Mouse (Mus musculus): ENCODE measurements around the gene Wee2.

The Wee2 gene

DNA sequence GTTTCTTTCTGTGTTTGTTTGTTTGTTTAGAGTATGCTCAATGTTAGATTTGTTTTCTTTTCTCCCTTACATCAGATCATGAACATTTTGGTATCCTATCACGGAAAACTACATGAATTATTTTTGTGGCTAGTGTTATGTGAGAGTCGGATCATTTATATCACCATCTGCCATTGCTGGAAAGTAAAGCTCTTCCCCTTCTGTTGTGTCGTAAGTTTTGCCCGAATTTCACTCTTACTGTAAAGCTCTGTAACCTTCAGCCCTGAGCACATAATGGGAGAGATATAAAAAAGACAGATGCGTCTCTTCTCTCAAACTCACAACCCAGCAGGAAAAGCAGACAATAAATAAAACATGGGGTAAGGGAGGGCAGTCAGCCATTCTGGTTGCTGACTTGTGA is at the start of gene Wee2:
Gene Wee2, plus strand, starts transcription at position 153 of the 400 bp plus-strand sequence.
- DNase-seq (ENCODE audit: low read depth, low spot score), result no peak

DNA sequence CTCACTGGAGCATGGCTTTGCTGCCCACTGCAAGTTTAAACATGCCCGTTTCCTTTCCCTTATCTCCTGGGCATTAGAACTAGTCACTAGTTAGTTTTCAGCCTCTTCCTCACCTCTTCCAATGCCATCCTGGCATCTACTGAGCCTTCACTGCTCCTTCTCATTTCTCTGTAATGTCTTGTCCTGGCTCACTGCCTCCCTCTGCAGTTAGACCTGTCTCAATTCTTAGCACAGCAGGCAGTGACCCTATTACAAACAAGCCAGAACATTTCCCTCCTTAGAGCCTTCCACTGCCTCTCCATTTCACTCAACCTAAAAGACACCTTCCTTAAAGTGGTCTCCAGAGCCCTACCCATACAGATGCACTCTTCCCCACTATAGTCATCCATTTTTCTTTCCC is 47.9 kb upstream of the Wee2 start:
- no peak for DNase-seq (ENCODE audit: low read depth, low spot score)

- DNase-seq (ENCODE audit: low read depth, low spot score), result peak; percentile 4
Measured at GRCm38 (mm10) chr6:40393213-40393612, 45.7 kb upstream of the Wee2 start.

GRCm38 (mm10) chr6:40402031-40402430 is 36.9 kb upstream of the Wee2 start:
- DNase-seq (ENCODE audit: low read depth, low spot score), result no peak

DNA sequence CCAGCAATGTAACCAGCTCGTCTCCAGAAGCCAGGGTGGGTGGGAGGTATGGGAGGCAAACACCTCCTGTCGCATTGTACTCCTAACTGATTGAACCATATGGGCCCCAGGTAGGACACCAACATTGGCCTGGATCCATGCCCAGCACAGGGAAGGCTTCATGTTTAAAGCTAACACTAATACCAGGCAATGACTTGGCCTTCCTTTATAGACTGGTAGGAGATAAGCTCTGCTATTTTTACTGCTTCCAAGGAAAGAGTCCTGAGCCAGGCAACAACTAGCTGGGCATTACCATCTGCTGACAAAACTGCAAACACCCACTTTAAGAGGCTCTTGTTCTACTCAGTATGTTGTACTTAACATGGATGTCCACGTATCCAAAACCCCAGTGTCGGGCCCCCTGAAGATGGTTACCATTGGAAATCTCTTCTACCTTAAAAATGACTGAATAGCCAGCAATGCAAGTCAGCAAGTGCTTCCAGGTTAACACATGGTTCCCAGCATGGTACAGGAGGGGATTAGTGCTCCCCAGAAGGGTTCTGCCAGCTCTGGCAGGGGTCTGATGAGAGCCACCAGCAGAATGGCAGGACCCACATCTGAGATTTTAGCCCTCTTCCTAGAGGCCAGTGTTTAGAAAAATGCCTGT is 35.1 kb upstream of the Wee2 start:
- DNase-seq (ENCODE audit: low read depth, low spot score), result no peak

DNA sequence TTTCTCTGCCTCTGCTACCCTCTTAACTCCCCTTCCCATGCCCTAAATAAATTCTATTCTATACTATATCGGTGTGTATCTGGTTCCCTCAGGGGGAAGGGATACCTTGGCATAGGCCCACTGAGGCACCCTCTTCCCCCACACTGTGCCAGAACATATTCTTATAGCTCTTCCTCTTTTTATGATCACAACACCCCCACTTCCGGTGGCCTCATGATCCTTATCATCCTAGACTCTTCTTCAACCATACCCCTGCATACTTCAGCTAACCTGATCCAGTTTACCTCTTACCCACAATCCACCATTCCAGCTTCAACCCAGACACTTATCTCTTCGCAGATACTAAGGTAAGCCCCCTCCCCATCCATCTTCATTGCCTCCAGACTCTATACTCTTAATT is 27.8 kb upstream of the Wee2 start:
- no peak for DNase-seq (ENCODE audit: low read depth, low spot score)

- no peak for DNase-seq (ENCODE audit: low read depth, low spot score)
Measured at GRCm38 (mm10) chr6:40413046-40413445, 25.8 kb upstream of the Wee2 start.

DNA sequence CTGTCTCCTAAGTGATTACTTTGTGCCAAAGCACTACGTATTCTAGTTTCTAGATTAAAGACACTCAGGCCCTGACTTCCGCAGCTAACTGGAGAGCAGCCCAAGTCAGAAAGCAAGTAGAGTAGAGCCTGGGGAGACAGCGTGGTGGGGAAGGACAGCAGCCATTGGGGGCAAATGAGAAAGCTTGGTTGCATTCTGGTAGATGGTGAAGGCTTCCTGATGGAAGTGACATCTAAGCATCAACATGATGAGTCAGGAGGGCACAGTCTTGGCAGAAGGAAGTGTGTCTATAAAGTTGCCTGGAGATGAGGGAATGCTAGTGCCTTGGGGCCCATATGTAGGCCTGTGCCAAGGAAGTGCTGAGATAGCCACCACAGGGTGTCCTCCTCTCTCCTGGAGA is 25.3 kb upstream of the Wee2 start:
- no peak for DNase-seq (ENCODE audit: low read depth, low spot score)

- DNase-seq (ENCODE audit: low read depth, low spot score), result no peak
Measured at GRCm38 (mm10) chr6:40415799-40416198, 23.1 kb upstream of the Wee2 start.

DNA sequence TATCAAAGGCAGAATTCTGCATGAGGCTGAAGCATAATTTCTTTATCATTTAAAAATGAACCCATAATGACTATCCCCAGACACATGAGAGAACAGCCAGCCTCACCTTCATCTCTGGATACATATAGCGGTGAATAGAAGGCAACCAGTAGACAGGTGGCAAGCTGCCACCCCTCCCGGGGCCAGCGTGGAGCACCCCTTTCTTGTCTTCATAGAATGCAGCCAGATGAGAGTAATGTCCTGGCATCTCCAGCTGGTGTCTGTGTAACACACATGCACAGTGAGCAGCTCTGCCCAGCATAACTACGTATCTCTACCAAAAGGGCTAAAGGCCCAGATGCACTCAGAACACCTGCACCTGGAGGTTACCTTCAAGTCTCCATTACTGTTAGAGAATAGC is 20.5 kb upstream of the Wee2 start:
- DNase-seq (ENCODE audit: low read depth, low spot score), result no peak

DNA sequence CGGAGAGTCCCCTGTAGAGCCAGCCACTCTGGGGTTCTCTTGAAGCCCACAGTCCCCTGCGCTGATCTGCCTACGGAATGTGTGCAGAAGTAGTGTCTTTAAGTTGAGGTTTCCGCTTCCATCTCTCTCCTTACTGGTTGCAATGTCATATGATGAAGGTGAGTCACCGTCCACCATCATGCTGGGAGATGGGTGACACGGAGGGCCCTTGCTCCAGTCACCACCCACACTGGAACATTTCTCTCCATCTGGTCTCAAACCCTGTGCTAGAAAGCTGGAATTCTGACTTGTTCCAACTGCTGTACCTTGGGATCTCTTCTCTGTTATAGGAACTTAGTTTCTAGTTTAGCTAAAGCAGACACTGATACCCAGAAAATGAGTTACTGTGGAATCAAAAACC is 17.8 kb upstream of the Wee2 start:
- no peak for DNase-seq (ENCODE audit: low read depth, low spot score)

DNA sequence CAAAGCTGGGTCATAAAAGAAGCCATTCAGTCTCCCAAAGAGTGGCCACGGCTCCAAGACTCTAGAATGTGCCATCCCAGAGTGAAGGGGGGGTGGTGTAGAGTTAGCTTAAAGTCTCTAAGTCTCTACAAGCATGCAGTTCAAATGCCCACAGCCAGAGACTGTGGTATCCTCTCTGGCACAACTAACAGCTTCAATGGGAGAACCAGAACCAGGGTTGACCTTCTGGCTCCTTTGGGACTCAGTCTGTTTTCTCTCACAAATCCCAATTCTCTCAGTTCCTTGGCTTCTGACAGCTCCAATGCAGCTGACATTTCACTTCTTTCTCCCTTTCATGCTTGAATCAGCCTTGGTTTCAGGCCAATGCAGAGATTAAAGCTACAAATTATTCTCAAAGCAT is 15.9 kb upstream of the Wee2 start:
- no peak for DNase-seq (ENCODE audit: low read depth, low spot score)

- DNase-seq (ENCODE audit: low read depth, low spot score), result no peak
Measured at GRCm38 (mm10) chr6:40423774-40424173, 15.1 kb upstream of the Wee2 start.

DNA sequence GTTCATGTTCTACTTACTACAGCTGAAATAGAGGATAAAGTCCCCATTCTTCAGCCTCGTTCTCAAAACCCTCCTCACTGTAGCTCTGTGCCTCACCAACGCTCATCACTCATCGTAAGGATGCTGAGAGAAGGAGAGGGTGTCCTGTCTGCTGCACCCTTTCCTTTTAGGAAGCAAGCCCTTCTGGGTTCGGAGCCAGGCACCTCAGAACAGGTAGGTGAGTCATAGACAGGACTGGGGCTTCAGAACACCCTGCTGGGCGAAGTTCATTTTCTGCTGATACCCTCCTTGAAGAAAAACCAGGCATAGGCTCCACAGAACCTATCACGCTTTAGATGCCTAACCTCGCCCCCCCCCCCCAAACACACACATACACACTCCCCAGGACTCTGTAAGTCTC is 11.4 kb upstream of the Wee2 start:
- DNase-seq (ENCODE audit: low read depth, low spot score), result no peak

DNA sequence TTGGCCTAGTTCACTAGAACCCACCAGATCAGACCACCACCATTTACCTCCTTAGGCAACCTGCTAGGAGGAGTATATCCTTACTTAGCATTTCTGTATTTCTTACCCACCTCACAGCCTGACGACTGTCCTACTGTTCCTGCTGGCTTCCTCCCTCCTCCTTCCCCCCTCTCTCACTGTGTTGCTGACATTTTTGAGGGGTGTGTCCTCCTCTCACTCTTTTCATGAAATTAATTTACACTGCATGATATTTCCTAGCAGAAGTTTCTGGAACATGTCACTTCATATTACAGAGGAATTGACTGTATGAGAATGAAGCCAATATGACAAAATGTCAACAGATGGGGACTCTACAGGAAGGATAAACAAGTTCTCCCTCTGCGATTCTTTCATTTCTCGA is 10.2 kb upstream of the Wee2 start:
- no peak for DNase-seq (ENCODE audit: low read depth, low spot score)

DNA sequence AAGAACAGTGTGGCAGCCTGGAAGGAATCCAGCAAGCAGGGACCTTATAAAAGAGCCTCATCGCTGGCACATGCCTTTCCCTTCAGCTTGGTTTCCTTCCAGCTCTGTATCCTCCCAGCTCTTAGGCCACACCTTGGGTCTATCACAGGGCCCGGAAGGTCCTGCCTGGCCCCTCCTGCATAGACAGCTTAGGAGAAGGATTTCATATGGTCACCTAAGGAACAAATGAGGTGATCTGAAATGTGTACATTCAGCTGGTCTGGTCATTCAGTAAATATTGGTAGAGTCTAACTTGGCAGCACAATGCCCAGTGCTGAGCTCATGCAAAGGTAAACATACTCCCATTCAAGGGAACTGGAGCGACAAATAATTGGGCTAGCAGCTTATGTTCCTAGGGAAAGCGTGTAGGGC is 9.4 kb upstream of the Wee2 start:
- DNase-seq (ENCODE audit: low read depth, low spot score), result no peak

DNA sequence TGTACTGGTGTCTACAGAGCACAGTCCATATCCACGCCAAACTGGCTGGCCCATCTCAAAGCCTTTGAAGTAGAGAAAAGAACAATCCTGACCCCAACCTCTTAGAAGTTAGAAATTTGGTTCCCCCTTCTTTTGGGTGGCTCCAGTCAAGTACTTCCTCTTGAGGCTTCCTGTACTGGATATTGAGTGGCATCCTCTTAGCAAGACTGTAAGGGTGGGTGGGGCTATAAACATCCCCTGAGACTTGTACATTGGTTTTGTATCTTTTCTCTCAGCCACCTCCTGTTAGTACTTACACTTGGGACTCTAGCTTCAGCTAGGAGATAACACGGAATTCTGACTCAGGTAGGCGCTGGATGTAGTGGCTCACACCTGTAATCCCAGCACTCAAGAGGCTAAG is 8.6 kb upstream of the Wee2 start:
- no peak for DNase-seq (ENCODE audit: low read depth, low spot score)

DNA sequence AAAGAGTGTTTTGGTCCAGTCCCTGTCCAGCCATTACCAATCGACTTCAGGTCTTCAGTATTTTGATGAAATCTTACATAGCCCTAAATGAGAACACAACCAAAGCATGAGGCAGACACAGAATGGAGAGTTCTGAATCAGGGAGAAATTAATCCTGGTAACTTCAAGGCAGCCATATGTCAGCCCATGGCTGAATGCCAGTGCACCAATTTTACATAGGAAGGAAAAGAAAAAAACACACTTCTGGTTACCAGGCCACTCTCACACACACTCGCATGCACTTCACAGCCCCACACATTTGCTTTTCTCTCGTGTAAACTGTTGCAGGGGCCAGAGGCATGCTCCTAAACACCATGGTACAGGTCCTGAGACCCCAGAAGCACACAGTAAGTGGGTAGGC is 8.0 kb upstream of the Wee2 start:
- no peak for DNase-seq (ENCODE audit: low read depth, low spot score)

- DNase-seq (ENCODE audit: low read depth, low spot score), result no peak
Measured at GRCm38 (mm10) chr6:40431356-40431755, 7.5 kb upstream of the Wee2 start.

DNA sequence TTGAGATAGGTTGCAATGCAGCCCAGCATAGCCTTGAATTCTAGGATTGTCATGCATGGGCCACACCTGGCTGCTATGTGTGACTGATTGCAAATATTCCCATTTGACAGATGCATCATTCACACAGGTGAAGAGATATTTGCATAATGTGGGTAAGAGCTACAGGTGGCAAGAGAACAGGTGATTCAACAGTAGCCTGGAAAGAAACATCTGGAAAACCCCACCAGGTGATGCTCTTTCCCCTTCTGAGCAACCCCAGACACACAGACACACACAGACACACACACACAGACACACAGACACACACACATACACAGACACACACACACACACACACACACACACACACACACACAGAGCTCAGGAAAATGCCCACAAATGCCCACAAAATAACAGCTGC is 7.1 kb upstream of the Wee2 start:
- no peak for DNase-seq (ENCODE audit: low read depth, low spot score)

GRCm38 (mm10) chr6:40432346-40433275 is 6.3 kb upstream of the Wee2 start:
- DNase-seq (ENCODE audit: low read depth, low spot score), result no peak

- DNase-seq (ENCODE audit: low read depth, low spot score), result no peak
Measured at GRCm38 (mm10) chr6:40434697-40435096, 4.2 kb upstream of the Wee2 start.
